Mouse (Mus musculus): ENCODE results near the gene Cadm4. TPM values are rescaled to one million over a fixed set of nuclear protein-coding genes. Genes with fewer than 3 reads are reported as not detected.
A peak's percentile ranks its signal among the peaks of the same experiment; 100 is the strongest.

Cadm4 gene
- polyA plus RNA-seq (2021) = 44.1 TPM

GRCm38 (mm10) chr7:24481474-24482207, at the start of gene Cadm4:
TSS of gene Cadm4 (plus strand) at chr7:24482023.
- ATAC-seq (peak; percentile 80), DNase-seq (ENCODE audit: low read depth, low spot score) (no peak)
- no peaks in the 10 kb centered on the region for H3K27me3 ChIP-seq
- no peak for TF ChIP-seq CTCF (IDR thresholded peaks at IDR 0.05)
- in situ Hi-C loops (cut with MboI; ENCODE audit: low pct_unique_long_range_greater_than_20kb) = no loop called here
- ChIA-PET POLR2A (interaction anchor here (1.1 kb wide), 1 partner anchor 56 kb away, joined by 3 read pairs; no protein-coding TSS in a partner anchor), CTCF (interaction anchor here (1.5 to 1.9 kb wide), 2 partner anchors 9 to 40 kb away, joined by 4 to 5 read pairs; no protein-coding TSS in a partner anchor)

- in situ Hi-C loops (cut with MboI; ENCODE audit: low pct_unique_long_range_greater_than_20kb) = no loop called here
- TF ChIP-seq CTCF (IDR thresholded peaks at IDR 0.05) = no peak
- ChIA-PET POLR2A (interaction anchor here (0.8 kb wide), 1 partner anchor 11 kb away, joined by 4 read pairs; no protein-coding TSS in a partner anchor), CTCF (no interaction called here)
- no peaks in the 10 kb centered on the region for H3K27me3 ChIP-seq
- ATAC-seq (no peak), DNase-seq (ENCODE audit: low read depth, low spot score) (no peak)
Measured at GRCm38 (mm10) chr7:24435305-24435704, 46.5 kb upstream of the Cadm4 start.

GRCm38 (mm10) chr7:24437981-24438380, 43.8 kb upstream of the Cadm4 start:
- no peaks in the 10 kb centered on the region for H3K27me3 ChIP-seq
- no peak for DNase-seq (ENCODE audit: low read depth, low spot score)
- in situ Hi-C loops (cut with MboI; ENCODE audit: low pct_unique_long_range_greater_than_20kb) = no loop called here
- TF ChIP-seq CTCF (IDR thresholded peaks at IDR 0.05) = no peak
- ChIA-PET POLR2A (no interaction called here), CTCF (interaction anchor here (0.6 to 1.5 kb wide), 3 partner anchors 93 to 132 kb away, joined by 3 to 6 read pairs (median 3); partner anchors contain the start of gene Irgq)
- no peak for ATAC-seq

- ATAC-seq (peak; percentile 64), DNase-seq (ENCODE audit: low read depth, low spot score) (no peak)
- POLR2A ChIA-PET = no interaction called here
- no peak for TF ChIP-seq CTCF (IDR thresholded peaks at IDR 0.05)
- H3K27me3 ChIP-seq = no peaks in the 10 kb centered on the region
- CTCF ChIA-PET = interaction anchor here (1.5 kb wide), 1 partner anchor 92 kb away, joined by 6 read pairs; the partner anchor contains the start of gene Irgq
- in situ Hi-C loops (cut with MboI; ENCODE audit: low pct_unique_long_range_greater_than_20kb) = no loop called here
Measured at GRCm38 (mm10) chr7:24439191-24439590, 42.6 kb upstream of the Cadm4 start.

GRCm38 (mm10) chr7:24439891-24440290, 41.9 kb upstream of the Cadm4 start:
- in situ Hi-C loops (cut with MboI; ENCODE audit: low pct_unique_long_range_greater_than_20kb) = no loop called here
- DNase-seq (ENCODE audit: low read depth, low spot score) (no peak), ATAC-seq (no peak)
- H3K27me3 ChIP-seq = no peaks in the 10 kb centered on the region
- ChIA-PET POLR2A (no interaction called here), CTCF (no interaction called here)
- no peak for TF ChIP-seq CTCF (IDR thresholded peaks at IDR 0.05)

- ATAC-seq (peak; percentile 75), DNase-seq (ENCODE audit: low read depth, low spot score) (no peak)
- CTCF ChIA-PET = interaction anchor here (0.6 to 2.2 kb wide), 28 partner anchors 8 to 159 kb away, joined by 3 to 42 read pairs (median 4); partner anchors contain the start of genes Cadm4, Irgc1, Irgq and Plaur
- H3K27me3 ChIP-seq = no peaks in the 10 kb centered on the region
- TF ChIP-seq CTCF (IDR thresholded peaks at IDR 0.05) = peak; percentile 99
- in situ Hi-C loops (cut with MboI; ENCODE audit: low pct_unique_long_range_greater_than_20kb) = no loop called here
- POLR2A ChIA-PET = interaction anchor here (1.4 kb wide), 1 partner anchor 18 kb away, joined by 4 read pairs; no protein-coding TSS in a partner anchor
Measured at GRCm38 (mm10) chr7:24441785-24442184, 40.0 kb upstream of the Cadm4 start.

- ChIA-PET CTCF (interaction anchor here (0.6 to 2.2 kb wide), 26 partner anchors 9 to 159 kb away, joined by 3 to 42 read pairs (median 4); partner anchors contain the start of genes Cadm4, Irgc1, Irgq and Plaur), POLR2A (interaction anchor here (1.1 kb wide), 1 partner anchor 28 kb away, joined by 3 read pairs; no protein-coding TSS in a partner anchor)
- DNase-seq (ENCODE audit: low read depth, low spot score) = no peak
- no peak for TF ChIP-seq CTCF (IDR thresholded peaks at IDR 0.05)
- no peak for ATAC-seq
- in situ Hi-C loops (cut with MboI; ENCODE audit: low pct_unique_long_range_greater_than_20kb) = no loop called here
- H3K27me3 ChIP-seq = no peaks in the 10 kb centered on the region
Measured at GRCm38 (mm10) chr7:24442313-24442712, 39.5 kb upstream of the Cadm4 start.

- in situ Hi-C loops (cut with MboI; ENCODE audit: low pct_unique_long_range_greater_than_20kb) = no loop called here
- H3K27me3 ChIP-seq = no peaks in the 10 kb centered on the region
- DNase-seq (ENCODE audit: low read depth, low spot score) (no peak), ATAC-seq (no peak)
- ChIA-PET CTCF (interaction anchor here (1.0 kb wide), 1 partner anchor 28 kb away, joined by 7 read pairs; no protein-coding TSS in a partner anchor), POLR2A (interaction anchor here (0.8 kb wide), 1 partner anchor 12 kb away, joined by 3 read pairs; no protein-coding TSS in a partner anchor)
- no peak for TF ChIP-seq CTCF (IDR thresholded peaks at IDR 0.05)
Measured at GRCm38 (mm10) chr7:24445266-24445926, 36.4 kb upstream of the Cadm4 start.

- CTCF ChIA-PET = interaction anchor here (0.7 to 1.6 kb wide), 4 partner anchors 14 to 27 kb away, joined by 3 to 5 read pairs (median 3); no protein-coding TSS in a partner anchor
- in situ Hi-C loops (cut with MboI; ENCODE audit: low pct_unique_long_range_greater_than_20kb) = no loop called here
Measured at GRCm38 (mm10) chr7:24446697-24447340, 35.0 kb upstream of the Cadm4 start.

More at GRCm38 (mm10) chr7:24446697-24447340, 35.0 kb upstream of the Cadm4 start:
- no peaks in the 10 kb centered on the region for H3K27me3 ChIP-seq
- TF ChIP-seq CTCF (IDR thresholded peaks at IDR 0.05) = no peak
- DNase-seq (ENCODE audit: low read depth, low spot score) (no peak), ATAC-seq (no peak)
- POLR2A ChIA-PET = no interaction called here
